Mouse (Mus musculus) embryonic facial prominence, embryonic 15.5 days (tissue): Measurements from ENCODE around the gene 7420426K07Rik. TPM values are rescaled to one million over a fixed set of nuclear protein-coding genes. Genes with fewer than 3 reads are reported as not detected.

ENCODE experiments used
- ATAC-seq: fragments of 200-750 bp; cut with Nextera tagmentation; 2 replicates; pipeline ENCODE4 v1.8.0; 2017; ENCODE audit warnings: low read depth, moderate TSS enrichment; ENCODE audit not compliant: insufficient number of reproducible peaks, low FRiP score, low TSS enrichment
- H3K27ac ChIP-seq: fragments of 300-500 bp; sonication (generic); replicated peaks from 2 replicates; pipeline ENCODE4 v1.5.1; 2015; ENCODE audit warnings: mild to moderate bottlenecking, inconsistent platforms
- H3K27me3 ChIP-seq: fragments of 300-500 bp; sonication (generic); 2 replicates; pipeline ENCODE4 v1.6.1; 2015; ENCODE audit warnings: inconsistent platforms
- H3K36me3 ChIP-seq: fragments of 300-500 bp; sonication (generic); 2 replicates; pipeline ENCODE4 v1.6.1; 2015; ENCODE audit warnings: mild to moderate bottlenecking, inconsistent platforms
- H3K4me1 ChIP-seq: fragments of 300-500 bp; sonication (generic); 2 replicates; pipeline ENCODE4 v1.6.1; 2015; ENCODE audit warnings: inconsistent platforms
- H3K4me2 ChIP-seq: fragments of 300-500 bp; sonication (generic); replicated peaks from 2 replicates; pipeline ENCODE4 v1.6.1; 2015; ENCODE audit warnings: mild to moderate bottlenecking, inconsistent platforms
- H3K4me3 ChIP-seq: fragments of 300-500 bp; sonication (generic); replicated peaks from 2 replicates; pipeline ENCODE4 v1.5.1; 2015; ENCODE audit warnings: mild to moderate bottlenecking, inconsistent platforms
- H3K9ac ChIP-seq: fragments of 300-500 bp; sonication (generic); 2 replicates; pipeline ENCODE4 v1.6.1; 2015; ENCODE audit warnings: inconsistent platforms
- H3K9me3 ChIP-seq: fragments of 300-500 bp; sonication (generic); replicated peaks from 2 replicates; pipeline ENCODE4 v1.6.1; 2016; ENCODE audit warnings: inconsistent platforms
- WGBS: fragments of 180-500 bp; shearing (Covaris S2); methylation state at CpG from one replicate; pipeline ENCODE4 v1.1.7; 2015; 5-methylcytosine and 5-hydroxymethylcytosine counted together
- polyA plus RNA-seq: library from polyadenylated mRNA; unstranded; fragments of >200 nt; fragmentation: Nextera tagmentation; extraction: Ambion mirVana; gene quantifications from 2 replicates; pipeline ENCODE4 v1.2.1, GENCODE M21; 2015

7420426K07Rik gene
- polyA plus RNA-seq, 1 experiment from 2014 or later, result not detected

DNA sequence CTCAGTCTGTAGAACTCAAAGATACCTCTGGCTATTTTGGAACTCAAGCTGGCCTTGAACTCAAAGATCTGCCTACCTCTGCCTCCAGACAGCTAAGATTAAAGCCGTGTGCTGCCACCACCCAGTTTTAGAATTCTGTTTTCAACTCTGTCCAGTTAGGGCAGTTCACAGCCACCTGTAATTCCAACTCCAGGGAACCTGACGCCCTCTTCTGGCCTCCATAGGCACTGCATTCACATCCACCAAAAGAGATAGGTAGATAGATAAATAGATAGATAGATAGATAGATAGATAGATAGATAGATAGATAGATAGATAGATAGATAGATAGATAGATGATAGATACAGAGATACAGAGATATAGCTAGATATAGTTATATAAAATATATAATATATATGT lies 36.4 kb downstream of the 7420426K07Rik start:
- ATAC-seq, result no peak
- H3K9ac ChIP-seq, result no peak overlapping the region
- no peaks in the 10 kb centered on the region for H3K36me3 ChIP-seq
- H3K27me3 ChIP-seq, result 0 out of 2 replicates have a peak, but pooled peaks cover 3% of the 10 kb centered on the region
- H3K4me3 ChIP-seq, result no peak overlapping the region
- H3K9me3 ChIP-seq, result no peaks in the 10 kb centered on the region
- H3K4me2 ChIP-seq, result no peak overlapping the region
- WGBS, result 12% methylated on average over 2 of the region's 2 CpGs
- H3K4me1 ChIP-seq, result no peaks in the 10 kb centered on the region
- H3K27ac ChIP-seq, result no peak overlapping the region

DNA sequence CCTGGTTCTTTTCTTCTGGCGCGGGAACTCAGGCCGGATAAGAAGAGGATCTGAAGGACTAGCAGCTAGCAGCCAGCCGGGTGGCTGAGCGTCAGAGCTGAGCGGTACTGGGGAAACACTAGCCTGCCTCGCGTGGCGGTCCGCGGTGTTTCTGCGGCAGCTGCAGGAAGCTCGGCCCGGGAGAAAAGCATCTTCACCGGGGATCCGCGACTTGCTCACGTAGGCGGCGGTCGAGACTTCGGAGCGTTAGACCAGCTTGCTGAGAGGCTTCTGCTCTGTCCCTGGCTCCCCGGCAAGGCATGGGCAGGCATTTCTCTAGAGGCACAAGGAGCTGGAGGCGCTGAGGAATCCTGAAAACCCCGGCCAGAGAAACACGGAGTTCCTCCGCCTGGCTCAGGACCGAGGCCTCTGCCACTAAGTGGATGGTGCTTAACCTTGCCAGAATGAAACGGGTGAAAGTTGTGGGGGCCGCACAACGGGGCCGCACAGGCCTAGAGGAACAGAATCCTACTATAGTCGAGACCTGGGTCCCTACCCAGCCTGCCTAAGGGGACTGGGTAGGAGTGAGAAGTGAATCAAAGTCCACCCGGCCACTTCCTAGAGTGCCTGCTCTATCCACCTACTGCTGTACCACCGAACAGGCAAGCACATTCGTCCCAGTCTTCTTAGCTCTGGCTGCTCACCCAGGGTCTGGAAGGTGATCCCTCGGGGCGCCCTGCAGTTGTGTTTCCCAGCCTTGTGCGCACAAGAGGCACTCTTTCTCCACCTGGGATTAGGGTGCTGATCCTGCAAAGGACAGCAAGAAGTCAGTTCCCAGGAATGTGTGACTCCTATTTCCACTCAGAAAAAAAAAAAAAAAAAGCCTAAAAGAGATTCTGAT lies 49.5 kb downstream of the 7420426K07Rik start:
- WGBS, result 3% methylated on average over 40 of the region's 40 CpGs
- H3K4me3 ChIP-seq, result peak overlapping the region; percentile 23
- peaks cover 73% of the 10 kb centered on the region for H3K27me3 ChIP-seq
- H3K4me2 ChIP-seq, result peak overlapping the region; percentile 44
- peaks cover 34% of the 10 kb centered on the region for H3K4me1 ChIP-seq
- H3K9ac ChIP-seq, result no peak overlapping the region
- H3K27ac ChIP-seq, result no peak overlapping the region
- no peaks in the 10 kb centered on the region for H3K9me3 ChIP-seq
- no peaks in the 10 kb centered on the region for H3K36me3 ChIP-seq
- no peak for ATAC-seq

- no peak overlapping the region for H3K4me2 ChIP-seq
- no peak overlapping the region; the same call in 1 of the 2 replicates for H3K4me3 ChIP-seq
- no peaks in the 10 kb centered on the region for H3K9me3 ChIP-seq
- H3K4me1 ChIP-seq, result peaks cover 34% of the 10 kb centered on the region
- no peaks in the 10 kb centered on the region for H3K36me3 ChIP-seq
- H3K27me3 ChIP-seq, result peaks cover 80% of the 10 kb centered on the region
- no peak for ATAC-seq
- 10% methylated on average over 4 of the region's 4 CpGs for WGBS
- H3K27ac ChIP-seq, result no peak overlapping the region
- no peak overlapping the region for H3K9ac ChIP-seq
These were observed 50.4 kb downstream of the 7420426K07Rik start for GRCm38 (mm10) chr9:98953291-98953690.

DNA sequence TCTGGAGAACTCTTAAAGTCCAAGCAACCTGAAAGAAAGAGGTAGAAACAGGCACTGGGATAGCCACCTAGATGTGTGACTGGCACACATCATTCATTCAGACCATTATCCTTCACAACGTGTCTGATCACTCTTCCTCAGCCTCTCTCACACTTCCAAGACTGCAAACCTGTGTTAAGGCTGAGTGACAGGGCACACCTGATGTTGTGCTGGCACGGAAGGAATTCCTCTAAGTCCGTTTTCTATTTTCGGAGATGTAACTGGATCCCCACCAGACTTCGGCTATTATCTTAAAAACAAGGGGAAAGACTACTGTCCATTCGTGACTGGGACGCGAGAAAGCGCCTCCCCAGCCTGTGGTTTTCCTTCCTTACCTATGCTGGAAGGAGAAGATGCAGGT lies 50.9 kb downstream of the 7420426K07Rik start:
- ATAC-seq, result no peak
- no peak overlapping the region for H3K27ac ChIP-seq
- H3K4me2 ChIP-seq, result no peak overlapping the region
- no peaks in the 10 kb centered on the region for H3K36me3 ChIP-seq
- H3K27me3 ChIP-seq, result peaks cover 85% of the 10 kb centered on the region
- H3K4me3 ChIP-seq, result peak overlapping the region; percentile 50
- H3K9ac ChIP-seq, result no peak overlapping the region
- 5% methylated on average over 9 of the region's 9 CpGs for WGBS
- H3K4me1 ChIP-seq, result peaks cover 34% of the 10 kb centered on the region
- no peaks in the 10 kb centered on the region for H3K9me3 ChIP-seq

Other genes with a start within 250 kb of the 7420426K07Rik start
- gene Prr23a1, start 60.6 kb upstream of the 7420426K07Rik start, polyA plus RNA-seq, result not detected in 2 replicates
- gene Prr23a2, start 46.6 kb upstream of the 7420426K07Rik start, polyA plus RNA-seq, result not detected in 2 replicates
- gene Prr23a3, start 38.4 kb upstream of the 7420426K07Rik start, polyA plus RNA-seq, result 0.12 TPM in 1 of 2 replicates, not detected in the other
- 1.2 and 2.0 TPM in 2 replicates for gene Foxl2, start 52.2 kb downstream of the 7420426K07Rik start, polyA plus RNA-seq
- gene Faim, start 83.3 kb downstream of the 7420426K07Rik start, polyA plus RNA-seq, result 39.7 and 47.6 TPM in 2 replicates
- gene Gm1123, start 132.6 kb downstream of the 7420426K07Rik start, polyA plus RNA-seq, result not detected in 2 replicates
- gene Pik3cb, start 237.5 kb downstream of the 7420426K07Rik start, polyA plus RNA-seq, result 1.3 and 1.6 TPM in 2 replicates